Mouse (Mus musculus): ENCODE measurements around the gene Lgr4. TPM values are rescaled to one million over a fixed set of nuclear protein-coding genes. Genes with fewer than 3 reads are reported as not detected.

Gene Lgr4
- polyA plus RNA-seq, 1 experiment from 2014 or later = 20.7 TPM

- Histone ChIP-seq H3K9me3 (replicated peaks) (no peaks in the 10 kb centered on the region), H3K9ac (no peak overlapping the region), H3K4me3 (replicated peaks) (no peak overlapping the region), H3K27me3 (no peaks in the 10 kb centered on the region), H3K4me1 (peaks cover 29% of the 10 kb centered on the region), H3K4me2 (replicated peaks) (no peak overlapping the region), H3K27ac (replicated peaks) (no peak overlapping the region), H3K36me3 (no peaks in the 10 kb centered on the region)
- WGBS = 81% methylated on average over 3 of the region's 3 CpGs
- no peak for ATAC-seq (ENCODE audit: insufficient number of reproducible peaks, low FRiP score, low TSS enrichment, low read depth)
Observed at GRCm38 (mm10) chr2:109933151-109933550, 15.7 kb downstream of the Lgr4 start.

GRCm38 (mm10) chr2:109934086-109934485 lies 16.6 kb downstream of the Lgr4 start:
- WGBS = 62% methylated on average over 4 of the region's 4 CpGs
- Histone ChIP-seq H3K27me3 (no peaks in the 10 kb centered on the region), H3K4me1 (peaks cover 29% of the 10 kb centered on the region)

GRCm38 (mm10) chr2:109935194-109935593 lies 17.7 kb downstream of the Lgr4 start:
- Histone ChIP-seq H3K4me1 (peaks cover 29% of the 10 kb centered on the region), H3K36me3 (no peaks in the 10 kb centered on the region), H3K27me3 (no peaks in the 10 kb centered on the region), H3K4me3 (replicated peaks) (no peak overlapping the region), H3K9ac (no peak overlapping the region), H3K4me2 (replicated peaks) (no peak overlapping the region), H3K27ac (replicated peaks) (no peak overlapping the region), H3K9me3 (replicated peaks) (no peaks in the 10 kb centered on the region)
- WGBS = 88% methylated on average over 3 of the region's 3 CpGs
- no peak for ATAC-seq (ENCODE audit: insufficient number of reproducible peaks, low FRiP score, low TSS enrichment, low read depth)

More at GRCm38 (mm10) chr2:109934086-109934485, 16.6 kb downstream of the Lgr4 start:
- ATAC-seq (ENCODE audit: insufficient number of reproducible peaks, low FRiP score, low TSS enrichment, low read depth) = no peak
- Histone ChIP-seq H3K27ac (replicated peaks) (no peak overlapping the region), H3K9ac (no peak overlapping the region), H3K4me2 (replicated peaks) (no peak overlapping the region), H3K36me3 (no peaks in the 10 kb centered on the region), H3K4me3 (replicated peaks) (no peak overlapping the region), H3K9me3 (replicated peaks) (no peaks in the 10 kb centered on the region)

GRCm38 (mm10) chr2:109935754-109936409 lies 18.4 kb downstream of the Lgr4 start:
- WGBS = 70% methylated on average over 11 of the region's 11 CpGs

GRCm38 (mm10) chr2:109936410-109936755 lies 18.9 kb downstream of the Lgr4 start:
- H3K9ac ChIP-seq = no peak overlapping the region
- no peak overlapping the region for H3K4me2 ChIP-seq (replicated peaks)
- 59% methylated on average over 2 of the region's 2 CpGs for WGBS
- no peaks in the 10 kb centered on the region for H3K9me3 ChIP-seq (replicated peaks)
- no peaks in the 10 kb centered on the region for H3K27me3 ChIP-seq
- no peak overlapping the region for H3K4me3 ChIP-seq (replicated peaks)
- no peaks in the 10 kb centered on the region for H3K36me3 ChIP-seq
- 0 out of 2 replicates have a peak overlapping the region, but pooled peaks have one; percentile 22 for H3K27ac ChIP-seq (replicated peaks)
- ATAC-seq (ENCODE audit: insufficient number of reproducible peaks, low FRiP score, low TSS enrichment, low read depth) = no peak
- peaks cover 28% of the 10 kb centered on the region for H3K4me1 ChIP-seq

More at GRCm38 (mm10) chr2:109935754-109936409, 18.4 kb downstream of the Lgr4 start:
- Histone ChIP-seq H3K4me2 (replicated peaks) (no peak overlapping the region), H3K27me3 (no peaks in the 10 kb centered on the region), H3K9ac (no peak overlapping the region), H3K36me3 (no peaks in the 10 kb centered on the region), H3K4me3 (replicated peaks) (no peak overlapping the region), H3K27ac (replicated peaks) (no peak overlapping the region), H3K4me1 (peaks cover 29% of the 10 kb centered on the region), H3K9me3 (replicated peaks) (no peaks in the 10 kb centered on the region)
- no peak for ATAC-seq (ENCODE audit: insufficient number of reproducible peaks, low FRiP score, low TSS enrichment, low read depth)

- ATAC-seq (ENCODE audit: insufficient number of reproducible peaks, low FRiP score, low TSS enrichment, low read depth) = peak; percentile 69
- Histone ChIP-seq H3K27ac (replicated peaks) (peak overlapping the region; percentile 31; the same call in 1 of the 2 replicates), H3K4me2 (replicated peaks) (no peak overlapping the region), H3K4me3 (replicated peaks) (no peak overlapping the region), H3K9ac (no peak overlapping the region), H3K4me1 (peaks cover 22% of the 10 kb centered on the region), H3K36me3 (no peaks in the 10 kb centered on the region), H3K9me3 (replicated peaks) (no peaks in the 10 kb centered on the region), H3K27me3 (no peaks in the 10 kb centered on the region)
- 25% methylated on average over 5 of the region's 5 CpGs for WGBS
Observed at GRCm38 (mm10) chr2:109941973-109942444, 24.6 kb downstream of the Lgr4 start.

GRCm38 (mm10) chr2:109942810-109943570 lies 25.5 kb downstream of the Lgr4 start:
- 57% methylated on average over 8 of the region's 8 CpGs for WGBS
- no peak overlapping the region for H3K4me3 ChIP-seq (replicated peaks)
- H3K27me3 ChIP-seq = no peaks in the 10 kb centered on the region
- no peak overlapping the region for H3K27ac ChIP-seq (replicated peaks)
- H3K9me3 ChIP-seq (replicated peaks) = no peaks in the 10 kb centered on the region
- peaks cover 22% of the 10 kb centered on the region for H3K4me1 ChIP-seq
- H3K4me2 ChIP-seq (replicated peaks) = no peak overlapping the region
- H3K9ac ChIP-seq = no peak overlapping the region
- no peak for ATAC-seq (ENCODE audit: insufficient number of reproducible peaks, low FRiP score, low TSS enrichment, low read depth)
- no peaks in the 10 kb centered on the region for H3K36me3 ChIP-seq

- Histone ChIP-seq H3K27ac (replicated peaks) (no peak overlapping the region), H3K4me2 (replicated peaks) (no peak overlapping the region), H3K4me3 (replicated peaks) (no peak overlapping the region), H3K36me3 (no peaks in the 10 kb centered on the region), H3K4me1 (peaks cover 22% of the 10 kb centered on the region), H3K9me3 (replicated peaks) (no peaks in the 10 kb centered on the region), H3K27me3 (no peaks in the 10 kb centered on the region), H3K9ac (no peak overlapping the region)
- WGBS = 54% methylated on average over 9 of the region's 9 CpGs
- ATAC-seq (ENCODE audit: insufficient number of reproducible peaks, low FRiP score, low TSS enrichment, low read depth) = no peak
Observed at GRCm38 (mm10) chr2:109944995-109945394, 27.5 kb downstream of the Lgr4 start.

GRCm38 (mm10) chr2:109945532-109945931 lies 28.1 kb downstream of the Lgr4 start:
- no peak overlapping the region for H3K4me3 ChIP-seq (replicated peaks)
- H3K27me3 ChIP-seq = no peaks in the 10 kb centered on the region
- no peak for ATAC-seq (ENCODE audit: insufficient number of reproducible peaks, low FRiP score, low TSS enrichment, low read depth)
- no peak overlapping the region for H3K9ac ChIP-seq
- 81% methylated on average over 4 of the region's 4 CpGs for WGBS
- H3K36me3 ChIP-seq = no peaks in the 10 kb centered on the region
- no peak overlapping the region for H3K4me2 ChIP-seq (replicated peaks)
- peaks cover 23% of the 10 kb centered on the region for H3K4me1 ChIP-seq
- no peaks in the 10 kb centered on the region for H3K9me3 ChIP-seq (replicated peaks)
- no peak overlapping the region for H3K27ac ChIP-seq (replicated peaks)

- H3K27ac ChIP-seq (replicated peaks) = no peak overlapping the region
- 86% methylated on average over 6 of the region's 6 CpGs for WGBS
- H3K9me3 ChIP-seq (replicated peaks) = no peaks in the 10 kb centered on the region
- H3K4me2 ChIP-seq (replicated peaks) = no peak overlapping the region
- no peaks in the 10 kb centered on the region for H3K27me3 ChIP-seq
- no peak overlapping the region for H3K4me3 ChIP-seq (replicated peaks)
- peaks cover 31% of the 10 kb centered on the region for H3K4me1 ChIP-seq
- no peaks in the 10 kb centered on the region for H3K36me3 ChIP-seq
- no peak for ATAC-seq (ENCODE audit: insufficient number of reproducible peaks, low FRiP score, low TSS enrichment, low read depth)
- H3K9ac ChIP-seq = no peak overlapping the region
Observed at GRCm38 (mm10) chr2:109946426-109946825, 29.0 kb downstream of the Lgr4 start.

GRCm38 (mm10) chr2:109949519-109949918 lies 32.1 kb downstream of the Lgr4 start:
- no peaks in the 10 kb centered on the region for H3K27me3 ChIP-seq
- H3K27ac ChIP-seq (replicated peaks) = no peak overlapping the region
- no peak overlapping the region for H3K4me3 ChIP-seq (replicated peaks)
- H3K4me1 ChIP-seq = peaks cover 31% of the 10 kb centered on the region
- H3K4me2 ChIP-seq (replicated peaks) = no peak overlapping the region
- H3K9ac ChIP-seq = no peak overlapping the region
- no peaks in the 10 kb centered on the region for H3K9me3 ChIP-seq (replicated peaks)
- no peaks in the 10 kb centered on the region for H3K36me3 ChIP-seq
- no peak for ATAC-seq (ENCODE audit: insufficient number of reproducible peaks, low FRiP score, low TSS enrichment, low read depth)
